9 mouse cellular contexts compared by ENCODE assay signal in genomic region chr13:59728378-59729093, GRCm38 (mm10). TPM values are rescaled to one million over a fixed set of nuclear protein-coding genes. Genes with fewer than 3 reads are reported as not detected.
DNase-seq lines count a peak whose midpoint lies in the region; ATAC-seq lines count a peak whose summit lies in the region.
"Had no signal": no experiment of that assay in that cellular context is flagged by ENCODE, and none has a peak within 500 bp of the region (broad histone marks: within the 10 kb centered on the region; RNA-seq: fewer than 3 reads in every experiment).

No protein-coding gene starts in this region.

- ATAC-seq in heart, embryonic 15.5 days (replicated peaks; ENCODE audit: insufficient number of reproducible peaks, insufficient read depth, low FRiP score, low read depth), result peak; percentile 81
- ATAC-seq in liver, embryonic 13.5 days (ENCODE audit: low read depth), result peak; percentile 80
- ATAC-seq in neural tube, embryonic 11.5 days (ENCODE audit: insufficient read depth, low FRiP score, low TSS enrichment), result peak; percentile 81
- ATAC-seq in stomach, embryonic 16.5 days (ENCODE audit: insufficient read depth, low FRiP score), result peak; percentile 75; the same call in 1 of the 2 replicates

- H3K36me3 ChIP-seq in forebrain, embryonic 10.5 days (replicated peaks), result no peaks in the 10 kb centered on the region
- H3K36me3 ChIP-seq in heart, embryonic 15.5 days, result no peaks in the 10 kb centered on the region
- H3K36me3 ChIP-seq in liver, embryonic 13.5 days, result no peaks in the 10 kb centered on the region
- H3K36me3 ChIP-seq in neural tube, embryonic 11.5 days (ENCODE audit: control insufficient read depth, insufficient read depth, low read length), result no peaks in the 10 kb centered on the region
- H3K36me3 ChIP-seq in stomach, embryonic 16.5 days (ENCODE audit: control insufficient read depth, insufficient read depth, low read length), result no peaks in the 10 kb centered on the region
- H3K36me3 ChIP-seq: limb, embryonic 12.5 days had no signal

- H3K27me3 ChIP-seq in forebrain, embryonic 10.5 days (ENCODE audit: poor library complexity, severe bottlenecking), result peaks cover 38% of the 10 kb centered on the region
- H3K27me3 ChIP-seq in heart, embryonic 15.5 days, result peaks cover 13% of the 10 kb centered on the region
- peaks cover 40% of the 10 kb centered on the region for H3K27me3 ChIP-seq in liver, embryonic 13.5 days
- no peaks in the 10 kb centered on the region for H3K27me3 ChIP-seq in neural tube, embryonic 11.5 days (ENCODE audit: control insufficient read depth, insufficient read depth, low read length)
- no peaks in the 10 kb centered on the region for H3K27me3 ChIP-seq in stomach, embryonic 16.5 days (ENCODE audit: control insufficient read depth, insufficient read depth, low read length)

- H3K4me1 ChIP-seq in forebrain, embryonic 10.5 days, result peaks cover 20% of the 10 kb centered on the region
- peaks cover 9% of the 10 kb centered on the region; the same call in 1 of the 2 replicates for H3K4me1 ChIP-seq in heart, embryonic 15.5 days (replicated peaks)
- H3K4me1 ChIP-seq in liver, embryonic 13.5 days (replicated peaks), result peaks cover 56% of the 10 kb centered on the region
- no peaks in the 10 kb centered on the region for H3K4me1 ChIP-seq in neural tube, embryonic 11.5 days (ENCODE audit: control insufficient read depth, insufficient read depth, low read length)
- peaks cover 9% of the 10 kb centered on the region; the same call in 1 of the 2 replicates for H3K4me1 ChIP-seq in stomach, embryonic 16.5 days (ENCODE audit: control insufficient read depth, insufficient read depth, low read length)

- no peak overlapping the region for H3K4me2 ChIP-seq in heart, embryonic 15.5 days
- H3K4me2 ChIP-seq in liver, embryonic 13.5 days, result no peak overlapping the region
- H3K4me2 ChIP-seq in neural tube, embryonic 11.5 days (ENCODE audit: low read depth), result no peak overlapping the region
- no peak overlapping the region for H3K4me2 ChIP-seq in stomach, embryonic 16.5 days (ENCODE audit: low read depth, low read length)
- H3K4me2 ChIP-seq: limb, embryonic 12.5 days had no signal

- peak overlapping the region; percentile 20; the same call in 1 of the 2 replicates for H3K27ac ChIP-seq in forebrain, embryonic 10.5 days
- no peak overlapping the region for H3K27ac ChIP-seq in heart, embryonic 15.5 days
- no peak overlapping the region for H3K27ac ChIP-seq in liver, embryonic 13.5 days
- H3K27ac ChIP-seq in neural tube, embryonic 11.5 days (ENCODE audit: low read depth, low read length), result no peak overlapping the region
- H3K27ac ChIP-seq in stomach, embryonic 16.5 days (ENCODE audit: low read length), result no peak overlapping the region
- H3K27ac ChIP-seq: limb, embryonic 12.5 days had no signal

- 36% methylated on average over 7 of the region's 7 CpGs for WGBS in forebrain, embryonic 10.5 days
- WGBS in heart, embryonic 15.5 days, result 20% methylated on average over 7 of the region's 7 CpGs
- WGBS in liver, embryonic 13.5 days (ENCODE audit: insufficient replicate concordance), result 19% methylated on average over 7 of the region's 7 CpGs
- 31% methylated on average over 7 of the region's 7 CpGs for WGBS in neural tube, embryonic 11.5 days
- 23% methylated on average over 7 of the region's 7 CpGs for WGBS in stomach, embryonic 16.5 days

- H3K9ac ChIP-seq in heart, embryonic 15.5 days, result no peak overlapping the region
- H3K9ac ChIP-seq in liver, embryonic 13.5 days, result 0 out of 2 replicates have a peak overlapping the region, but pooled peaks have one; percentile 2
- H3K9ac ChIP-seq in neural tube, embryonic 11.5 days (ENCODE audit: low read length), result no peak overlapping the region
- 0 out of 2 replicates have a peak overlapping the region, but pooled peaks have one; percentile 5 for H3K9ac ChIP-seq in stomach, embryonic 16.5 days (ENCODE audit: low read length)
- H3K9ac ChIP-seq: limb, embryonic 12.5 days had no signal

- DNase-seq in CD8-positive naive resting alpha-beta T cell, adult 2 months (ENCODE audit: low read depth in 2 of 2, low spot score in 2 of 2), result peak; percentile 83 to 86
- DNase-seq in c-Kit-negative CD71-positive TER-119-positive erythroid progenitor cells, embryonic 14.5 days (ENCODE audit: low read depth, low spot score), result peak; percentile 68
- DNase-seq in forebrain, embryonic 10.5 days (ENCODE audit: extremely low spot score, low spot score), result peak; percentile 79
- peak; percentile 85 for DNase-seq in kidney, postnatal 14 days
- DNase-seq in liver, embryonic 13.5 days, result peak; percentile 80
- DNase-seq in neural tube, embryonic 11.5 days (ENCODE audit: low spot score), result peak; percentile 86

- no peak overlapping the region for H3K4me3 ChIP-seq in forebrain, embryonic 10.5 days
- H3K4me3 ChIP-seq in heart, embryonic 15.5 days, result no peak overlapping the region
- no peak overlapping the region for H3K4me3 ChIP-seq in liver, embryonic 13.5 days (replicated peaks)
- H3K4me3 ChIP-seq in neural tube, embryonic 11.5 days (ENCODE audit: low read depth, low read length), result no peak overlapping the region
- no peak overlapping the region for H3K4me3 ChIP-seq in stomach, embryonic 16.5 days (replicated peaks; ENCODE audit: low read length)
- H3K4me3 ChIP-seq: limb, embryonic 12.5 days had no signal

- H3K9me3 ChIP-seq in forebrain, embryonic 10.5 days, result no peaks in the 10 kb centered on the region
- H3K9me3 ChIP-seq in heart, embryonic 15.5 days (replicated peaks), result no peaks in the 10 kb centered on the region
- H3K9me3 ChIP-seq in liver, embryonic 13.5 days (replicated peaks), result no peaks in the 10 kb centered on the region
- H3K9me3 ChIP-seq in neural tube, embryonic 11.5 days (ENCODE audit: control insufficient read depth, low read length), result no peaks in the 10 kb centered on the region
- no peaks in the 10 kb centered on the region; the same call in 1 of the 2 replicates for H3K9me3 ChIP-seq in stomach, embryonic 16.5 days (replicated peaks; ENCODE audit: control insufficient read depth, low read length)
- H3K9me3 ChIP-seq: limb, embryonic 12.5 days had no signal

RNA-seq across cellular contexts. Expression of gene Spata31d1d, which starts 3.0 kb away (rescaled TPM):
- not detected in 2 replicates for polyA plus RNA-seq in forebrain, embryonic 10.5 days (2016; fragmentation: Nextera tagmentation; extraction: Ambion mirVana)
- polyA plus RNA-seq in heart, embryonic 15.5 days (2015; fragmentation: Nextera tagmentation; extraction: Ambion mirVana), result not detected in 2 replicates
- polyA plus RNA-seq in liver, embryonic 13.5 days (2015; fragmentation: Nextera tagmentation; extraction: Ambion mirVana), result not detected in 2 replicates
- not detected in 2 replicates for polyA plus RNA-seq in neural tube, embryonic 11.5 days (2014; fragmentation: Nextera tagmentation; extraction: Ambion mirVana)
- polyA plus RNA-seq in stomach, embryonic 16.5 days (2015; fragmentation: Nextera tagmentation; extraction: Ambion mirVana), result not detected in 2 replicates
- polyA plus RNA-seq: limb, embryonic 12.5 days had no signal

RNA-seq across cellular contexts. Expression of gene Spata31d1b, which starts 16.5 kb away (rescaled TPM):
- polyA plus RNA-seq in forebrain, embryonic 10.5 days (2016; fragmentation: Nextera tagmentation; extraction: Ambion mirVana), result 0.04 TPM in 1 of 2 replicates, not detected in the other
- not detected in 2 replicates for polyA plus RNA-seq in heart, embryonic 15.5 days (2015; fragmentation: Nextera tagmentation; extraction: Ambion mirVana)
- not detected in 2 replicates for polyA plus RNA-seq in liver, embryonic 13.5 days (2015; fragmentation: Nextera tagmentation; extraction: Ambion mirVana)
- polyA plus RNA-seq in neural tube, embryonic 11.5 days (2014; fragmentation: Nextera tagmentation; extraction: Ambion mirVana), result not detected in 2 replicates
- polyA plus RNA-seq in stomach, embryonic 16.5 days (2015; fragmentation: Nextera tagmentation; extraction: Ambion mirVana), result not detected in 2 replicates
- polyA plus RNA-seq: limb, embryonic 12.5 days had no signal

RNA-seq across cellular contexts. Expression of gene 1700014D04Rik, which starts 18.0 kb away (rescaled TPM):
- not detected in 2 replicates for polyA plus RNA-seq in forebrain, embryonic 10.5 days (2016; fragmentation: Nextera tagmentation; extraction: Ambion mirVana)
- polyA plus RNA-seq in heart, embryonic 15.5 days (2015; fragmentation: Nextera tagmentation; extraction: Ambion mirVana), result 0.04 TPM in 1 of 2 replicates, not detected in the other
- not detected in 2 replicates for polyA plus RNA-seq in liver, embryonic 13.5 days (2015; fragmentation: Nextera tagmentation; extraction: Ambion mirVana)
- polyA plus RNA-seq in neural tube, embryonic 11.5 days (2014; fragmentation: Nextera tagmentation; extraction: Ambion mirVana), result 0.09 TPM in 2 replicates
- 0.10 TPM in 1 of 2 replicates, not detected in the other for polyA plus RNA-seq in stomach, embryonic 16.5 days (2015; fragmentation: Nextera tagmentation; extraction: Ambion mirVana)

RNA-seq across cellular contexts. Expression of gene Spata31d1a, which starts 18.4 kb away (rescaled TPM):
- polyA plus RNA-seq in forebrain, embryonic 10.5 days (2016; fragmentation: Nextera tagmentation; extraction: Ambion mirVana), result 0.04 and 0.05 TPM in 2 replicates
- polyA plus RNA-seq in heart, embryonic 15.5 days (2015; fragmentation: Nextera tagmentation; extraction: Ambion mirVana), result 0.03 TPM in 2 replicates
- polyA plus RNA-seq in liver, embryonic 13.5 days (2015; fragmentation: Nextera tagmentation; extraction: Ambion mirVana), result 0.03 TPM in 1 of 2 replicates, not detected in the other
- 0.04 TPM in 1 of 2 replicates, not detected in the other for polyA plus RNA-seq in neural tube, embryonic 11.5 days (2014; fragmentation: Nextera tagmentation; extraction: Ambion mirVana)
- polyA plus RNA-seq in stomach, embryonic 16.5 days (2015; fragmentation: Nextera tagmentation; extraction: Ambion mirVana), result not detected in 2 replicates
- polyA plus RNA-seq: limb, embryonic 12.5 days had no signal

RNA-seq across cellular contexts. Expression of gene 4921517D22Rik, which starts 34.6 kb away (rescaled TPM):
- polyA plus RNA-seq in forebrain, embryonic 10.5 days (2016; fragmentation: Nextera tagmentation; extraction: Ambion mirVana), result not detected in 2 replicates
- not detected in 2 replicates for polyA plus RNA-seq in heart, embryonic 15.5 days (2015; fragmentation: Nextera tagmentation; extraction: Ambion mirVana)
- not detected in 2 replicates for polyA plus RNA-seq in liver, embryonic 13.5 days (2015; fragmentation: Nextera tagmentation; extraction: Ambion mirVana)
- not detected in 2 replicates for polyA plus RNA-seq in neural tube, embryonic 11.5 days (2014; fragmentation: Nextera tagmentation; extraction: Ambion mirVana)
- polyA plus RNA-seq in stomach, embryonic 16.5 days (2015; fragmentation: Nextera tagmentation; extraction: Ambion mirVana), result not detected in 2 replicates
- polyA plus RNA-seq: limb, embryonic 12.5 days had no signal

Comparison
In these comparisons a context has a peak if more than half of its experiments do, and no peak if none do; other contexts are left out.
1. H3K9ac ChIP-seq: peak in liver, embryonic 13.5 days (single experiment) and stomach, embryonic 16.5 days (single experiment); none in heart, embryonic 15.5 days (single experiment) and neural tube, embryonic 11.5 days (single experiment).
2. Peak in every context shown above with its lines, with median percentiles within 50 percentile points of each other: DNase-seq and ATAC-seq.